Mouse (Mus musculus) heart, embryonic 11.5 days (tissue): Measurements from ENCODE around the gene Zfp593. TPM values are rescaled to one million over a fixed set of nuclear protein-coding genes. Genes with fewer than 3 reads are reported as not detected.

Experiments
- ATAC-seq: fragments of 200-750 bp; cut with Nextera tagmentation; replicated peaks from 2 replicates; pipeline ENCODE4 v1.8.0; 2017; ENCODE audit warnings: moderate library complexity; ENCODE audit not compliant: insufficient number of reproducible peaks, low FRiP score, low TSS enrichment
- H3K27ac ChIP-seq: fragments of 300-500 bp; sonication (generic); 2 replicates; pipeline ENCODE4 v1.5.1; 2014; ENCODE audit warnings: mild to moderate bottlenecking, low read depth, low read length
- H3K27me3 ChIP-seq: fragments of 300-500 bp; sonication (generic); 2 replicates; pipeline ENCODE4 v1.6.1; 2014; ENCODE audit warnings: mild to moderate bottlenecking, low read length, mixed read lengths; ENCODE audit not compliant: control insufficient read depth, insufficient read depth
- H3K36me3 ChIP-seq: fragments of 300-500 bp; sonication (generic); 2 replicates; pipeline ENCODE4 v1.6.1; 2014; ENCODE audit warnings: mild to moderate bottlenecking, low read length, moderate library complexity, mixed read lengths; ENCODE audit not compliant: control insufficient read depth, insufficient read depth
- H3K4me1 ChIP-seq: fragments of 300-500 bp; sonication (generic); 2 replicates; pipeline ENCODE4 v1.6.1; 2014; ENCODE audit warnings: low read length; ENCODE audit not compliant: control insufficient read depth, insufficient read depth
- H3K4me2 ChIP-seq: fragments of 300-500 bp; sonication (generic); 2 replicates; pipeline ENCODE4 v1.6.1; 2014; ENCODE audit warnings: mild to moderate bottlenecking, moderate library complexity
- H3K4me3 ChIP-seq: fragments of 300-500 bp; sonication (generic); 2 replicates; pipeline ENCODE4 v1.5.1; 2014; ENCODE audit warnings: low read depth, low read length
- H3K9ac ChIP-seq: fragments of 300-500 bp; sonication (generic); 2 replicates; pipeline ENCODE4 v1.6.1; 2014; ENCODE audit warnings: mild to moderate bottlenecking, low read depth, low read length, moderate library complexity
- H3K9me3 ChIP-seq: fragments of 300-500 bp; sonication (generic); replicated peaks from 2 replicates; pipeline ENCODE4 v1.6.1; 2016; ENCODE audit warnings: low read length; ENCODE audit not compliant: control insufficient read depth
- WGBS: fragments of 180-500 bp; shearing (Covaris S2); extraction: QIAGEN DNeasy Blood & Tissue Kit; methylation state at CpG from one replicate; pipeline ENCODE4 v1.1.7; 2014; ENCODE audit not compliant: insufficient replicate concordance; 5-methylcytosine and 5-hydroxymethylcytosine counted together
- polyA plus RNA-seq: library from polyadenylated mRNA; unstranded; fragments of >200 nt; fragmentation: Nextera tagmentation; extraction: Ambion mirVana; gene quantifications from 2 replicates; pipeline ENCODE4 v1.2.1, GENCODE M21; 2014

Zfp593 gene
- polyA plus RNA-seq, 1 experiment from 2014 or later = 11.5 TPM

DNA sequence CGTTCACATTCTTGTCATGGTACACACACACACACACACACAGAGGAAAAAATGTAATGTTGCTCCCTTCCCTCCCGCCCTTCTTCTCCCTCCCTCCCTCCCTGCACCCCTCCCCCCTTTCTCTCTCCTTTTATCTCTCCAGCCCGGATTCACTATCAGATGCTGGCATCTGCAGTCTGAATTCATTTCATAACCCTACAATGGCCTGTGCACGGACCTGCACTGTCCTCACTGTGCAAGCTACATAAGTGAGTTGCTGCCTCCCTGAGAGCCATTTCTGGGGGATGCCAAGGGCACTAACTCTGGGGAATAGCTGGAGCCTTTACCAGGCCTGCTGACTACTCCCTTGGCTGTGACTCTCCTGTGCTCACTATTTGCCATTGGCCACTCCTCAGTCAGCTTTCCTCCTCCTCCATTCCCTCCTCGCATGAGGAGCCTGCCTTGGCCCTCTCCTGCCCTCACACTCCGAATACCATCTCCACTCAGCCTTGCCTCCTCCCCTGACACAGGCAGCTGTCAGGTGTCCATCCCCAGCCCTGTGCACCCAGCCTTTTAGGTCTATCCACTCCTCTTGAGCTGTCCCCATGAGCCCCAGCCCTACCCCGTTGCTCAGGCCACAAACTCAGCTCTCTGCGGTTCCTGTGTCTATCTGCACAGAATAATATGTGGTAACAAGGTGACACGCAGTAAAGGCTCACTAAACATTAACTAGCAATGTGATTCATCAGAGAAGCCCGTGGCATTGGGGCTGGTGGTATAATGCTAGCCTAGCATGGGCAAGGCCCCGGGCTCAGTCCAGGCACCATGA, 22.4 kb downstream of the Zfp593 start:
- ATAC-seq = no peak
- no peaks in the 10 kb centered on the region for H3K4me1 ChIP-seq
- WGBS = 56% methylated on average over 11 of the region's 11 CpGs
- H3K4me2 ChIP-seq = no peak overlapping the region
- H3K27ac ChIP-seq = no peak overlapping the region
- no peaks in the 10 kb centered on the region for H3K27me3 ChIP-seq
- H3K9ac ChIP-seq = no peak overlapping the region
- no peak overlapping the region for H3K4me3 ChIP-seq
- no peaks in the 10 kb centered on the region for H3K36me3 ChIP-seq
- no peaks in the 10 kb centered on the region for H3K9me3 ChIP-seq

DNA sequence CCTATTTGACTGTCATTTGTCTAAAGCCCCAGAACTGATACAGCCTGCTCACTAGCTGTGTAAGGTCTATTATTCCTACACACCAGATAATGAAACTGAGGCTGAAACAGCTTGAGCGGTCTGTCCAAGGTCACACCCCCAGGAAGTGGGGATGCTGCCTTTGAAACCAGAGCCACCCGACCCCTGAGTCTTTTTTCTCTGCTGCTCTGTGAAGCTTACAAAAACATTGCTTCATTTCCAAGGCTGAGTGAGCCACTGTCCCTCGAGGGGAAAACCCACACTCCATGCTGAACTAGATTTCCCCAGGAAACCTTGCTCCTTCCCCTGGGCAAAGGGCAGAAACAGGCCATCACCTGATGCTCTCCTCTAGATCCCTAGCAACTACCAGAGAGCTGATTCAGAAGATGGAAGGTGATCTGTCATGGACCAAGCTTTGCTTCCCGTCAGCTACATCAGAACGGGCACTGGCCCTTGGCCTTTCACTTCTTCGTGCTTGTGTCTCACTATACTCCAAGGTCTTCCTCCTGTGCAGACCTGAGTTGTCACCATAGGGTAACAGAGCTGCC, 38.8 kb downstream of the Zfp593 start:
- Histone ChIP-seq H3K9ac (no peak overlapping the region), H3K27me3 (no peaks in the 10 kb centered on the region), H3K9me3 (no peaks in the 10 kb centered on the region), H3K4me3 (no peak overlapping the region), H3K4me2 (no peak overlapping the region), H3K4me1 (no peaks in the 10 kb centered on the region), H3K36me3 (no peaks in the 10 kb centered on the region), H3K27ac (no peak overlapping the region)
- WGBS = 53% methylated on average over 6 of the region's 6 CpGs
- ATAC-seq = no peak

DNA sequence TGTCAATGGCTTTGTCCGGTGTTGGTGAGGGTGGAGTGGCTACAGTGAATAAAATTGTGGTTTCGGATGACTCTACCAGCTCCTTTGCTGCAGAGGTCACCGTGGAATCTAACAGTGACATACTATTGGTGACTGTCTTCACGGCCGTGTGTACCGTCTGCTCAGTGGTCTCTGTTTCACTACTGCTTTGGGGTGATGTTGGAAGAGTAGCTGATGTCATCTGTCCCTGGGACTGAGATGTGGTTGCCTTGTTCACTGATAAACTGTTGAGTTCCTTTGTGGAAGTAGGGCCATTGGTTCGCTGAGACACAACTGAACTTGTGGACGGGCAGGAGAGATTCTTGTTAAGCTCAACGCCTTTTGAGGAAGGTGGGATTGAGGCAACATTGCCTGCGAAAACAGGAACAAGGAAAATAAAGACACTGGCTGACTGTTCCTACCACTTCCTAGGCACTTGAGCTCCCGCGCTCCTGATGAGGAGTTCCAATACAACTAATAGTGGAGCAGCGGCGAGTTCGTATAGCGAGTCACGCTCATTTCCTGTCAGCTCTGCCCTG, 42.0 kb downstream of the Zfp593 start:
- Histone ChIP-seq H3K9ac (no peak overlapping the region), H3K4me2 (no peak overlapping the region), H3K36me3 (no peaks in the 10 kb centered on the region), H3K27ac (no peak overlapping the region), H3K4me1 (no peaks in the 10 kb centered on the region), H3K9me3 (no peaks in the 10 kb centered on the region), H3K4me3 (no peak overlapping the region), H3K27me3 (no peaks in the 10 kb centered on the region)
- ATAC-seq = no peak
- 78% methylated on average over 17 of the region's 17 CpGs for WGBS

DNA sequence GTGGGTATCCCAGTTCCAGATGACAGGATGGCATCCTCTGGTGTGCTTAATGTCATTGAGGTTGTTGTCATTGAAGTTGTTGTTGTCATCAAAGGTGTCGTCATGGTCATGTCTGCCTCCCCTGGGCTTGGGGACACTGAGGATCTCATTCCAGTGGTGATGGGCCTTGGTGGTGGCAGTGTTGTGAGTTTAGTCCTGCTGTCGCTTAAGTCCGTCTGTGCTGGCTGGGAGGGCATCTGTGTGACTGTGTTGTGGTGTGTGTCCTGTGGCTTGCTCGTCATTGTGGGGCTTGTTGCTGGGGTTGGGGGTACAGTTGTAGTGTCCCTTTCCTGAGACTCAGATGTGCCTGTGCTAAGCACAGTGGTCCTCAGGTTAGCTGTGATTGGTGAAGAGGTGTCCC, 42.5 kb downstream of the Zfp593 start, which contains the start of gene Gm7534:
Gm7534 (minus strand) TSS at position 101 of the 400 bp plus-strand sequence.
- WGBS = 81% methylated on average over 4 of the region's 4 CpGs
- H3K27me3 ChIP-seq = no peaks in the 10 kb centered on the region
- H3K36me3 ChIP-seq = no peaks in the 10 kb centered on the region
- no peaks in the 10 kb centered on the region for H3K9me3 ChIP-seq
- no peak within 1 kb of the TSS for H3K4me3 ChIP-seq
- H3K27ac ChIP-seq = no peak within 1 kb of the TSS
- H3K4me2 ChIP-seq = no peak within 1 kb of the TSS
- ATAC-seq = no peak
- no peak within 1 kb of the TSS for H3K9ac ChIP-seq
- no peaks in the 10 kb centered on the region for H3K4me1 ChIP-seq

DNA sequence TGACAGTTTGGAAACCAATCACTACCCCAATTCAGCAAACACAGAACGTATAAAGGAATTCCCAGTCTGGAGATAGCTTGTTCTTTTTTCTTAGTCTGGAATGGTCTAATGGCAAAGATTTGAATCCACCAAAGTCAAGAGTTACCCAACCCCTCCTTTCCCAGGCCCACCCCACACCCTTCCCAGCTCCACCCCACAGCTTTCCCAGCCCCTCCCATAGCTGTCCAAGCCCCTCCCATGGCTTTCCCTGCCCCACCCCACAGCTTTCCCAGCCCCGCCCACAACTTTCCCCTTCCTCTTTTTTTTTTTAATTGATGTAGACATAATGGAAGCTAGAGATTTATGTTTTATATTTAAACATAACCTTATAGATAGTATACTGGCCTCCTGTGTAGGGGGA, 46.0 kb downstream of the Zfp593 start:
- WGBS = 71% methylated on average over 2 of the region's 2 CpGs
- Histone ChIP-seq H3K9ac (no peak overlapping the region), H3K9me3 (no peaks in the 10 kb centered on the region)

More for the DNA sequence above, 46.0 kb downstream of the Zfp593 start:
- H3K4me1 ChIP-seq = no peaks in the 10 kb centered on the region
- H3K27me3 ChIP-seq = no peaks in the 10 kb centered on the region
- no peak for ATAC-seq
- no peak overlapping the region for H3K27ac ChIP-seq
- no peak overlapping the region for H3K4me3 ChIP-seq
- no peaks in the 10 kb centered on the region for H3K36me3 ChIP-seq
- no peak overlapping the region for H3K4me2 ChIP-seq

Other genes starting within 250 kb of the Zfp593 start
- 35.3 and 35.6 TPM in 2 replicates for gene Dhdds, start 244.7 kb downstream of the Zfp593 start, polyA plus RNA-seq
- gene Lin28a, start 226.8 kb downstream of the Zfp593 start, polyA plus RNA-seq = 0.21 and 0.30 TPM in 2 replicates
- gene Zfp683, start 191.8 kb downstream of the Zfp593 start, polyA plus RNA-seq = not detected in 2 replicates
- gene Crybg2, start 184.8 kb downstream of the Zfp593 start, polyA plus RNA-seq = 0.52 and 1.1 TPM in 2 replicates
- gene Cd52, start 150.5 kb downstream of the Zfp593 start, polyA plus RNA-seq = 3.9 and 6.2 TPM in 2 replicates
- gene Ubxn11, start 143.0 kb downstream of the Zfp593 start, polyA plus RNA-seq = 2.0 and 3.2 TPM in 2 replicates
- gene Sh3bgrl3, start 116.8 kb downstream of the Zfp593 start, polyA plus RNA-seq = 179 and 220 TPM in 2 replicates
- 23.1 and 27.9 TPM in 2 replicates for gene Cep85, start 58.5 kb downstream of the Zfp593 start, polyA plus RNA-seq
- not detected in 2 replicates for gene Gm7534, start 42.6 kb downstream of the Zfp593 start, polyA plus RNA-seq
- gene Catsper4, start 18.2 kb downstream of the Zfp593 start, polyA plus RNA-seq = not detected in 2 replicates
- gene Cnksr1, start 7.2 kb downstream of the Zfp593 start, polyA plus RNA-seq = 0.63 and 0.97 TPM in 2 replicates
- 0.23 TPM in 1 of 2 replicates, not detected in the other for gene E130218I03Rik, start 1.9 kb downstream of the Zfp593 start, polyA plus RNA-seq
- not detected in 2 replicates for gene Gm30191, start 1.3 kb upstream of the Zfp593 start, polyA plus RNA-seq
- gene Grrp1, start 8.5 kb upstream of the Zfp593 start, polyA plus RNA-seq = 3.7 and 4.4 TPM in 2 replicates
- gene Pdik1l, start 42.3 kb upstream of the Zfp593 start, polyA plus RNA-seq = 13.7 and 16.3 TPM in 2 replicates
- gene Trim63, start 69.5 kb upstream of the Zfp593 start, polyA plus RNA-seq = 21.6 and 22.1 TPM in 2 replicates
- gene Slc30a2, start 97.6 kb upstream of the Zfp593 start, polyA plus RNA-seq = 0.26 TPM in 1 of 2 replicates, not detected in the other
- gene Extl1, start 138.3 kb upstream of the Zfp593 start, polyA plus RNA-seq = 2.0 and 2.7 TPM in 2 replicates
- gene Pafah2, start 150.7 kb upstream of the Zfp593 start, polyA plus RNA-seq = 11.7 and 11.8 TPM in 2 replicates
- 962 and 991 TPM in 2 replicates for gene Stmn1, start 222.7 kb upstream of the Zfp593 start, polyA plus RNA-seq